Mouse (Mus musculus) kidney, postnatal 0 days (tissue): ENCODE data around the gene Tmem50b. TPM values are rescaled to one million over a fixed set of nuclear protein-coding genes. Genes with fewer than 3 reads are reported as not detected.

Experiments
- ATAC-seq: fragments of 200-750 bp; cut with Nextera tagmentation; replicated peaks from 2 replicates; pipeline ENCODE4 v1.8.0; 2017; ENCODE audit warnings: low read depth, moderate number of reproducible peaks, moderate TSS enrichment, moderate library complexity; ENCODE audit not compliant: low FRiP score
- DNase-seq: peaks from one replicate; pipeline ENCODE4 v3.0.0-alpha.2; 2016; ENCODE audit warnings: low spot score
- H3K27ac ChIP-seq: fragments of 300-500 bp; sonication (generic); 2 replicates; pipeline ENCODE4 v1.5.1; 2014; ENCODE audit warnings: mild to moderate bottlenecking
- H3K27me3 ChIP-seq: fragments of 300-500 bp; sonication (generic); 2 replicates; pipeline ENCODE4 v1.6.1; 2014; ENCODE audit warnings: low read length, mixed read lengths; ENCODE audit not compliant: insufficient read depth
- H3K36me3 ChIP-seq: fragments of 300-500 bp; sonication (generic); 2 replicates; pipeline ENCODE4 v1.6.1; 2014; ENCODE audit warnings: low read length, mixed read lengths; ENCODE audit not compliant: insufficient read depth
- H3K4me1 ChIP-seq: fragments of 300-500 bp; sonication (generic); replicated peaks from 2 replicates; pipeline ENCODE4 v1.6.1; 2014; ENCODE audit warnings: antibody characterized with exemption, low read length, mixed read lengths; ENCODE audit not compliant: insufficient read depth
- H3K4me2 ChIP-seq: fragments of 300-500 bp; sonication (generic); 2 replicates; pipeline ENCODE4 v1.6.1; 2014; ENCODE audit warnings: mild to moderate bottlenecking, low read length, moderate library complexity, mixed read lengths
- H3K4me3 ChIP-seq: fragments of 300-500 bp; sonication (generic); replicated peaks from 2 replicates; pipeline ENCODE4 v1.5.1; 2014; ENCODE audit warnings: low read depth, low read length
- H3K9ac ChIP-seq: fragments of 300-500 bp; sonication (generic); 2 replicates; pipeline ENCODE4 v1.6.1; 2014; ENCODE audit warnings: low read depth, low read length
- H3K9me3 ChIP-seq: fragments of 300-500 bp; sonication (generic); replicated peaks from 2 replicates; pipeline ENCODE4 v1.6.1; 2016; ENCODE audit warnings: low read length, inconsistent platforms, mixed read lengths
- CTCF ChIP-seq: IDR thresholded peaks from 2 replicates; pipeline ENCODE4 v1.5.1; 2016; ENCODE audit warnings: antibody characterized with exemption, low read depth, mild to moderate bottlenecking, moderate library complexity
- WGBS: fragments of 180-500 bp; shearing (Covaris S2); extraction: QIAGEN DNeasy Blood & Tissue Kit; methylation state at CpG from one replicate; pipeline ENCODE4 v1.1.7; 2014; 5-methylcytosine and 5-hydroxymethylcytosine counted together
- polyA plus RNA-seq: library from polyadenylated mRNA; unstranded; fragments of >200 nt; fragmentation: Nextera tagmentation; extraction: Ambion mirVana; gene quantifications from 2 replicates; pipeline ENCODE4 v1.2.1, GENCODE M21; 2015

Gene Tmem50b
- polyA plus RNA-seq, 1 experiment from 2014 or later, result 42.3 TPM

DNA sequence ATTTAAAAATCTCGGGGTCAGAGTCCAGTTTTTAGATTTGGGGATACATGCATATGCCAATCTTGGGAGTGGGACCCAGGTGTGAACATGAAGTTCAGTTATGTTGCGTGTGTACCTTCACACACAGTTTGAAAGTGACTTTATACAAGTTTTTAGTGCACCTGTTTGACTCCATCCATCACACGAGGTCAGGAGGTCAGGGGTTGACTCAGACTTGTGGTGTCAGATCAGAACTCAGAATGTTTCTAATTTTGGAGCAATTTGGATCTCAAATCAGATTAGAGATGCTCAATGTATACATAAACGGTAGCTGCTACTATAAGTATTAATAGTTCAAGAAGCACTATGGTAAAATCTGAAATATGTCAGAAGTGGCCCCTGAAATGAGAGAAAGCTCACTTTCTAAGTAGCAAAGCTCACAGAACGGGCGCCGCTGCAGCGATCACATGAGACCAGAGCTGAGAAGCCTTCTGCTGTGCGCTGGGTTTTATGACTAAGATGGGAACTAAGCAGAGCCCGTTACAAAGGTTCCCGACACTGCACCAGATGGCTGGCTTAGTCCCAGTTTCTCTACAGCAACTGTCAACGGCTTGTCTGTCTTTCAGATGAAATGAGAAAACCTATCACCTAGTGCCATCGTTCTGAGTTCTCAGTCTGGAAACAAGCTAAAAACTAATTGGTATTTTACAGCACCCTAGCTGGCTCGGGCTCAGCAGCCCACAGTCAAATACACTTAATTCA, 18.4 kb downstream of the Tmem50b start:
- no peak overlapping the region for H3K4me2 ChIP-seq
- H3K9ac ChIP-seq, result no peak overlapping the region
- no peaks in the 10 kb centered on the region for H3K9me3 ChIP-seq
- 0 out of 2 replicates have a peak, but pooled peaks cover 16% of the 10 kb centered on the region for H3K36me3 ChIP-seq
- H3K4me3 ChIP-seq, result no peak overlapping the region
- WGBS, result 66% methylated on average over 14 of the region's 14 CpGs
- no peak for DNase-seq
- ATAC-seq, result no peak
- no peaks in the 10 kb centered on the region for H3K27me3 ChIP-seq
- H3K4me1 ChIP-seq, result no peaks in the 10 kb centered on the region
- no peak overlapping the region for H3K27ac ChIP-seq
- TF ChIP-seq CTCF, result no peak

GRCm38 (mm10) chr16:91575151-91575550, 22.4 kb downstream of the Tmem50b start:
- TF ChIP-seq CTCF, result no peak
- Histone ChIP-seq H3K4me2 (no peak overlapping the region), H3K36me3 (0 out of 2 replicates have a peak, but pooled peaks cover 9% of the 10 kb centered on the region), H3K9me3 (no peaks in the 10 kb centered on the region), H3K27ac (peak overlapping the region; percentile 8; the same call in 1 of the 2 replicates), H3K4me3 (no peak overlapping the region), H3K9ac (no peak overlapping the region), H3K4me1 (no peaks in the 10 kb centered on the region), H3K27me3 (no peaks in the 10 kb centered on the region)
- 71% methylated on average over 13 of the region's 13 CpGs for whole genome bisulfite sequencing
- ATAC-seq (no peak), DNase-seq (no peak)

- Histone ChIP-seq H3K9ac (no peak overlapping the region), H3K4me3 (no peak overlapping the region), H3K27ac (no peak overlapping the region), H3K4me1 (no peaks in the 10 kb centered on the region), H3K27me3 (no peaks in the 10 kb centered on the region), H3K36me3 (0 out of 2 replicates have a peak, but pooled peaks cover 6% of the 10 kb centered on the region), H3K4me2 (no peak overlapping the region), H3K9me3 (no peaks in the 10 kb centered on the region)
- WGBS, result 33% methylated on average over 3 of the region's 3 CpGs
- DNase-seq (no peak), ATAC-seq (no peak)
- no peak for TF ChIP-seq CTCF
These were observed 26.5 kb downstream of the Tmem50b start for GRCm38 (mm10) chr16:91571105-91571504.

GRCm38 (mm10) chr16:91568960-91569359, 28.6 kb downstream of the Tmem50b start:
- no peak overlapping the region for H3K4me2 ChIP-seq
- no peak overlapping the region for H3K27ac ChIP-seq
- H3K9ac ChIP-seq, result no peak overlapping the region
- H3K4me3 ChIP-seq, result no peak overlapping the region
- DNase-seq, result peak; percentile 61
- H3K36me3 ChIP-seq, result no peaks in the 10 kb centered on the region
- WGBS, result 70% methylated on average over 10 of the region's 10 CpGs
- no peak for TF ChIP-seq CTCF
- H3K9me3 ChIP-seq, result no peaks in the 10 kb centered on the region
- no peaks in the 10 kb centered on the region for H3K4me1 ChIP-seq
- H3K27me3 ChIP-seq, result no peaks in the 10 kb centered on the region
- ATAC-seq, result 0 out of 2 replicates have a peak, but pooled peaks have one; percentile 55

DNA sequence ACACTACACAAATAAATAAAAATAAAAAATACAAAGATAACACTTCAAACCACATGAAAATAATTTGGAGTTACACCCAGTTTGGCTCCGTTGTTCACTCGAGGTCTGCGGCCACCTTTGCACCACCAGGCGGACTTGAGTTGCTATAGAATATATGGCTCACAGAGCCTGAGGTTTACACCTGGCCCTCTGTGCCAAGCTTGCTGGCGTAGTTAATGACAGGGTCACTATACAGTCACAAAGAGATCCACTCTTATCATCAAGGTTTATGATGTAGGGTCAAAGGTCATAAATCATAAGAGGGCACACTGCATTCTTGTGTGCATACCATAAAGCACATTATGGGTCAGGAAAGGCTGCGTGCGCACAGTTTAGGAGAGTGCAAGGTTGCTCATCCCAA, 31.6 kb downstream of the Tmem50b start:
- 75% methylated on average over 7 of the region's 7 CpGs for WGBS
- Histone ChIP-seq H3K9ac (no peak overlapping the region), H3K36me3 (peaks cover 19% of the 10 kb centered on the region)

GRCm38 (mm10) chr16:91565292-91565951, 32.2 kb downstream of the Tmem50b start:
- 67% methylated on average over 9 of the region's 9 CpGs for WGBS
- H3K4me3 ChIP-seq, result no peak overlapping the region
- DNase-seq, result no peak
- no peak overlapping the region for H3K27ac ChIP-seq
- H3K9ac ChIP-seq, result no peak overlapping the region
- no peaks in the 10 kb centered on the region for H3K9me3 ChIP-seq
- no peak overlapping the region for H3K4me2 ChIP-seq
- H3K27me3 ChIP-seq, result no peaks in the 10 kb centered on the region
- no peaks in the 10 kb centered on the region for H3K4me1 ChIP-seq
- H3K36me3 ChIP-seq, result peaks cover 19% of the 10 kb centered on the region
- TF ChIP-seq CTCF, result no peak
- ATAC-seq, result no peak

More for the DNA sequence above, 31.6 kb downstream of the Tmem50b start:
- no peaks in the 10 kb centered on the region for H3K4me1 ChIP-seq
- no peak for TF ChIP-seq CTCF
- no peak overlapping the region for H3K27ac ChIP-seq
- ATAC-seq (no peak), DNase-seq (no peak)
- H3K9me3 ChIP-seq, result no peaks in the 10 kb centered on the region
- no peaks in the 10 kb centered on the region for H3K27me3 ChIP-seq
- H3K4me3 ChIP-seq, result no peak overlapping the region
- no peak overlapping the region for H3K4me2 ChIP-seq
